Mouse (Mus musculus) CH12.LX (cell line): Measurements from ENCODE around the gene Tcea3. TPM values are rescaled to one million over a fixed set of nuclear protein-coding genes. Genes with fewer than 3 reads are reported as not detected.

ENCODE experiments used
- DNase-seq: peaks from one replicate; pipeline ENCODE4 v3.0.0-alpha.2; 2013; ENCODE audit errors: extremely low read depth
- H3K27ac ChIP-seq: 2 replicates; pipeline ENCODE4 v1.5.1; 2012; ENCODE audit warnings: low read depth, mild to moderate bottlenecking, control low read depth, moderate library complexity; ENCODE audit not compliant: insufficient read depth
- H3K27me3 ChIP-seq: replicated peaks from 2 replicates; pipeline ENCODE3; 2012; ENCODE audit warnings: inconsistent platforms
- H3K36me3 ChIP-seq, 2 experiments: replicated peaks in 1 of 2; 2 replicates each; pipeline versions ENCODE3 to v1.6.1; 2012; ENCODE audit warnings: inconsistent platforms in 1 of 2, low read length in 1 of 2, mild to moderate bottlenecking in 1 of 2, mixed read lengths in 1 of 2, moderate library complexity in 1 of 2; ENCODE audit not compliant: control insufficient read depth in 1 of 2, insufficient read depth in 1 of 2
- H3K4me1 ChIP-seq, 2 experiments: 2 replicates each; pipeline ENCODE4 v1.6.1; 2012; ENCODE audit warnings: inconsistent platforms in 1 of 2, moderate library complexity in 1 of 2; ENCODE audit not compliant: insufficient read depth in 2 of 2, control insufficient read depth in 1 of 2
- H3K4me2 ChIP-seq: 2 replicates; pipeline ENCODE4 v1.6.1; 2012; ENCODE audit warnings: low read depth, mild to moderate bottlenecking, control low read depth; ENCODE audit not compliant: poor library complexity, insufficient read depth, severe bottlenecking
- H3K4me3 ChIP-seq, 3 experiments: fragments of 150-350 bp in 1 of 3; sonication (generic) in 1 of 3; replicated peaks in 1 of 3; 2 replicates each; pipeline versions ENCODE3 to v1.5.1; 2011 to 2012; ENCODE audit warnings: low read depth in 2 of 3, low read length in 2 of 3, mild to moderate bottlenecking in 2 of 3, moderate library complexity in 2 of 3, control low read depth in 1 of 3, improper control_type of control experiment in 1 of 3, inconsistent platforms in 1 of 3, mixed read lengths in 1 of 3; ENCODE audit not compliant: poor library complexity in 1 of 3
- H3K79me2 ChIP-seq: replicated peaks from 2 replicates; pipeline ENCODE4 v1.6.1; 2012; ENCODE audit warnings: mild to moderate bottlenecking, moderate library complexity; ENCODE audit not compliant: control insufficient read depth, poor library complexity, insufficient read depth, severe bottlenecking; ENCODE audit errors: extremely low read depth
- H3K9ac ChIP-seq: 2 replicates; pipeline ENCODE4 v1.6.1; 2012; ENCODE audit warnings: low read depth, mild to moderate bottlenecking, control low read depth, moderate library complexity; ENCODE audit not compliant: insufficient read depth
- H3K9me3 ChIP-seq: replicated peaks from 2 replicates; pipeline ENCODE3; 2012; ENCODE audit warnings: low read length, inconsistent platforms, mixed read lengths
- CHD2 ChIP-seq: IDR thresholded peaks from 2 replicates; pipeline ENCODE4 v1.6.1; 2011; ENCODE audit warnings: low read length, improper control_type of control experiment
- CTCF ChIP-seq, 2 experiments: IDR thresholded peaks in 1 of 2; conservative IDR thresholded peaks in 1 of 2; 2 replicates each; pipeline ENCODE4 v1.5.1; 2011 to 2012; ENCODE audit warnings: low read depth in 2 of 2, low read length in 2 of 2, improper control_type of control experiment in 1 of 2, inconsistent platforms in 1 of 2, mild to moderate bottlenecking in 1 of 2, moderate library complexity in 1 of 2
- ELF1 ChIP-seq: IDR thresholded peaks from 2 replicates; pipeline ENCODE4 v1.6.1; 2014; ENCODE audit warnings: low read depth, mild to moderate bottlenecking, inconsistent platforms, low read length, improper control_type of control experiment
- EP300 ChIP-seq: IDR thresholded peaks from 2 replicates; pipeline ENCODE4 v1.6.1; 2011; ENCODE audit warnings: low read length, improper control_type of control experiment
- GABPA ChIP-seq: IDR thresholded peaks from 2 replicates; pipeline ENCODE4 v1.6.1; 2012; ENCODE audit warnings: low read depth, low read length, improper control_type of control experiment, inconsistent platforms; ENCODE audit not compliant: insufficient replicate concordance
- HCFC1 ChIP-seq: IDR thresholded peaks from 2 replicates; pipeline ENCODE4 v1.6.1; 2012; ENCODE audit warnings: low read depth, mild to moderate bottlenecking, inconsistent platforms, low read length, improper control_type of control experiment
- IRF4 ChIP-seq: IDR thresholded peaks from 2 replicates; pipeline ENCODE4 v1.6.1; 2014; ENCODE audit warnings: low read depth, mild to moderate bottlenecking, inconsistent platforms, low read length, improper control_type of control experiment
- JUND ChIP-seq: conservative IDR thresholded peaks from 2 replicates; pipeline ENCODE4 v1.6.1; 2011; ENCODE audit warnings: low read depth, low read length, improper control_type of control experiment
- KAT2A ChIP-seq: IDR thresholded peaks from 2 replicates; pipeline ENCODE4 v1.6.1; 2012; ENCODE audit warnings: low read length, improper control_type of control experiment, inconsistent platforms; ENCODE audit not compliant: insufficient replicate concordance
- MAFK ChIP-seq: IDR thresholded peaks from 2 replicates; pipeline ENCODE4 v1.6.1; 2011; ENCODE audit warnings: low read length, improper control_type of control experiment; ENCODE audit not compliant: insufficient replicate concordance
- MXI1 ChIP-seq: IDR thresholded peaks from 2 replicates; pipeline ENCODE4 v1.6.1; 2011; ENCODE audit warnings: mild to moderate bottlenecking, low read depth, low read length, improper control_type of control experiment
- MYC ChIP-seq: IDR thresholded peaks from 2 replicates; pipeline ENCODE4 v1.6.1; 2011; ENCODE audit warnings: low read depth, mild to moderate bottlenecking, improper control_type of control experiment, low read length
- PAX5 ChIP-seq: IDR thresholded peaks from 2 replicates; pipeline ENCODE4 v1.6.1; 2012; ENCODE audit warnings: low read length, inconsistent platforms, mixed read lengths
- RAD21 ChIP-seq: IDR thresholded peaks from 2 replicates; pipeline ENCODE4 v1.6.1; 2011; ENCODE audit warnings: low read depth, mild to moderate bottlenecking, low read length, improper control_type of control experiment, moderate library complexity
- RCOR1 ChIP-seq: conservative IDR thresholded peaks from 2 replicates; pipeline ENCODE4 v1.6.1; 2012; ENCODE audit warnings: low read depth, mild to moderate bottlenecking, inconsistent platforms, low read length, improper control_type of control experiment
- SIN3A ChIP-seq: IDR thresholded peaks from 2 replicates; pipeline ENCODE4 v1.6.1; 2012; ENCODE audit warnings: low read length, improper control_type of control experiment, inconsistent platforms
- TBP ChIP-seq: conservative IDR thresholded peaks from 2 replicates; pipeline ENCODE4 v1.6.1; 2011; ENCODE audit warnings: low read depth, low read length, improper control_type of control experiment
- USF2 ChIP-seq: conservative IDR thresholded peaks from 2 replicates; pipeline ENCODE4 v1.6.1; 2011; ENCODE audit warnings: low read depth, low read length, improper control_type of control experiment
- ZC3H11A ChIP-seq: IDR thresholded peaks from 2 replicates; pipeline ENCODE4 v1.6.1; 2012; ENCODE audit warnings: low read depth, mild to moderate bottlenecking, inconsistent platforms, low read length, improper control_type of control experiment
- ZMIZ1 ChIP-seq: IDR thresholded peaks from 2 replicates; pipeline ENCODE4 v1.6.1; 2012; ENCODE audit warnings: low read depth, mild to moderate bottlenecking, inconsistent platforms, low read length, improper control_type of control experiment
- dilution Hi-C: fragments of 300-500 bp; cut with MboI; formaldehyde crosslinking; loops from 2 replicates; pipeline ENCODE4 v1.14.3; 2020; ENCODE audit warnings: low sequenced_read_pairs; ENCODE audit not compliant: extremely low pct_unique_long_range_greater_than_20kb, extremely low pct_ligation_motif_present
- in situ Hi-C: fragments of 300-500 bp; cut with MboI; formaldehyde crosslinking; loops from 3 replicates; pipeline ENCODE4 v1.14.3; 2019; ENCODE audit warnings: low sequenced_read_pairs, low pct_ligation_motif_present, low pct_unique_long_range_greater_than_20kb, mixed read lengths
- polyA plus RNA-seq: library from polyadenylated mRNA; unstranded; fragments of >175 nt; gene quantifications from 2 replicates; pipeline ENCODE4 v1.2.1, GENCODE M21; 2012; ENCODE audit warnings: low read depth; ENCODE audit not compliant: insufficient read length
- total RNA-seq, 2 experiments: library from RNA; depleted of rRNA; stranded (reverse); fragments of 300-350 nt in 1 of 2; fragments of >200 nt in 1 of 2; gene quantifications; 2 replicates each; pipeline ENCODE4 v1.2.3; 2012 to 2014

The Tcea3 gene
- total and polyA plus RNA-seq, 3 experiments = not detected

DNA sequence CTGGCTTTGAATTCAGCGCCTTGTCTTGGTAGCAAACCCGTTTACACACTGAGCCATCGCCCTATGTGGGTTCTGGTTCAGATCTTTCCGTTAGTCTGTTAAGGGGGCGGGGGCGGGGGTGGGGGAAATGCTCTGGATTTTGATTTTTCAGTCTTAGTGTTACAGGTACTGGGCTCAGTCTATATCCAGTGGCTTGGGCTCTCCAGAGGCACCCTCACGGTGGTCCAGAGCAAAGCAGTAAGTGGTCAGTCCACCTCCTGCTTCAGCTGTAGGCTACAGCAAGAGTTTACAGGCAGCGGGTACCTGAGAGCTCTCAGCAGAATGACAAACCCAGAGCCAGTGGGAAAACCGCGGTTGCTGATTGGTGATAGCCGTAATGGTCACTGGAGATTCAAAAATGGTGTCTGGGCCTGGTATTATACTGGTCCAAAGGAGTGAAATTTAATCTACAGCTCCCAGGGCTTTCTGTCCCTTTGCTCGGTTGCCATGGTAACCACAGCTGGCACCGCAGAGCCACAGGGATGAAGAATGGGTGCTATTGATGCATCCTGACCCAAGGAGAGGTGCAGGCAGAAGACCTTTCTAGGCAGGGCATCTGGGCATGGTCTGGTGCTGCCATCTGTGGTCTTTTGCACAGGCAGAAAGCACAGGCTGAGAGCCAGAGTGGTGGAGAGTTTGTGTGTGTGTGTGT, 23.8 kb upstream of the Tcea3 start:
- Histone ChIP-seq H3K4me3 (no peak overlapping the region), H3K79me2 (no peaks in the 10 kb centered on the region), H3K4me1 (no peaks in the 10 kb centered on the region), H3K9ac (no peak overlapping the region), H3K36me3 (no peaks in the 10 kb centered on the region), H3K27ac (no peak overlapping the region), H3K4me2 (no peak overlapping the region), H3K27me3 (peaks cover 74% of the 10 kb centered on the region), H3K9me3 (no peaks in the 10 kb centered on the region)
- no peak for DNase-seq
- in situ Hi-C loops = no loop called here
- dilution Hi-C loops = no loop called here
- TF ChIP-seq ZMIZ1 (no peak), IRF4 (no peak), RCOR1 (no peak), HCFC1 (no peak), GABPA (no peak), TBP (no peak)

GRCm38 (mm10) chr4:136224240-136224559, 23.3 kb upstream of the Tcea3 start:
- Histone ChIP-seq H3K9ac (no peak overlapping the region), H3K36me3 (no peaks in the 10 kb centered on the region), H3K27me3 (peaks cover 74% of the 10 kb centered on the region), H3K9me3 (no peaks in the 10 kb centered on the region), H3K27ac (no peak overlapping the region), H3K4me1 (no peaks in the 10 kb centered on the region), H3K4me2 (no peak overlapping the region), H3K4me3 (no peak overlapping the region), H3K79me2 (no peaks in the 10 kb centered on the region)
- dilution Hi-C loops = no loop called here
- TF ChIP-seq SIN3A (no peak), ZC3H11A (no peak), CHD2 (no peak), RAD21 (no peak)
- no peak for DNase-seq
- in situ Hi-C loops = no loop called here

GRCm38 (mm10) chr4:136224677-136225460, 22.7 kb upstream of the Tcea3 start:
- dilution Hi-C loops (no loop called here), in situ Hi-C loops (loop anchor here (25.0 kb wide), 1 partner anchor 387 kb away; the partner anchor contains the start of genes Kdm1a, Lactbl1 and Tex46)

More at GRCm38 (mm10) chr4:136224677-136225460, 22.7 kb upstream of the Tcea3 start:
- DNase-seq = no peak
- H3K4me2 ChIP-seq = no peak overlapping the region
- H3K27me3 ChIP-seq = peaks cover 72% of the 10 kb centered on the region
- no peak overlapping the region for H3K4me3 ChIP-seq
- H3K27ac ChIP-seq = no peak overlapping the region
- H3K9ac ChIP-seq = no peak overlapping the region
- no peaks in the 10 kb centered on the region for H3K4me1 ChIP-seq
- no peaks in the 10 kb centered on the region for H3K36me3 ChIP-seq
- H3K79me2 ChIP-seq = no peaks in the 10 kb centered on the region
- no peak for TF ChIP-seq USF2
- TF ChIP-seq GABPA = no peak
- TF ChIP-seq CHD2 = no peak
- no peak for TF ChIP-seq IRF4
- TF ChIP-seq KAT2A = no peak
- no peak for TF ChIP-seq RAD21
- no peak for TF ChIP-seq MAFK
- no peak for TF ChIP-seq PAX5
- no peak for TF ChIP-seq EP300
- no peak for TF ChIP-seq ELF1
- no peak for TF ChIP-seq RCOR1
- no peak for TF ChIP-seq SIN3A
- no peak for TF ChIP-seq MYC
- TF ChIP-seq MXI1 = no peak
- no peak for TF ChIP-seq JUND
- no peak for TF ChIP-seq TBP
- TF ChIP-seq CTCF (conservative IDR thresholded peaks at IDR 0.05 in 1 of 2, IDR thresholded peaks at IDR 0.05 in 1 of 2; ENCODE audit: low read depth in 2 of 2, low read length in 2 of 2) = no peak
- no peaks in the 10 kb centered on the region for H3K9me3 ChIP-seq
